Mouse (Mus musculus): ENCODE measurements at regions not wholly inside any gene's neighbourhood (a gene's known extent, or its start where the extent isn't known, plus 50 kb on each side); places are given as distances from the start of the nearest gene placed in this dataset.

DNA sequence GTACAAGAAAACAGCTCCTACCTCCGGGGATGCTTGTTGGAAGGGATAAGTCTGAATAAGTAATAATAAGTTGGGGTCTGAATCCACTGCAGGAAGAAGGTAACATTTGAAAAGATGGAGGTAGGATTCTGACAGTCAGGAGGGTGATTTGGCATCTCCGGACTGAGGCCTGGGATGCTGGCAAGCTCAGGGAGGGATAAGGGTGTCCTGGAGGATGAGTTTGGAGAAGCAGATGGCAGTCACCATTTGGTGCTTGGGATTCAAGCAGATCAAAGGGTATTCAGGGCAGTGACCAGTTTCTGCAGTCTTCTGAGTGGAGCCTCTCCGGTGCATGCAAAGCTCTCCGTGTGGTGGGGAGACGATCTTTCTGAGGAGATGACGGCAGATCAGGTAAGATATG is 62.9 kb upstream of the Gm2310 start:
- no peak for DNase-seq (ENCODE audit: low spot score in 2 of 2)

DNA sequence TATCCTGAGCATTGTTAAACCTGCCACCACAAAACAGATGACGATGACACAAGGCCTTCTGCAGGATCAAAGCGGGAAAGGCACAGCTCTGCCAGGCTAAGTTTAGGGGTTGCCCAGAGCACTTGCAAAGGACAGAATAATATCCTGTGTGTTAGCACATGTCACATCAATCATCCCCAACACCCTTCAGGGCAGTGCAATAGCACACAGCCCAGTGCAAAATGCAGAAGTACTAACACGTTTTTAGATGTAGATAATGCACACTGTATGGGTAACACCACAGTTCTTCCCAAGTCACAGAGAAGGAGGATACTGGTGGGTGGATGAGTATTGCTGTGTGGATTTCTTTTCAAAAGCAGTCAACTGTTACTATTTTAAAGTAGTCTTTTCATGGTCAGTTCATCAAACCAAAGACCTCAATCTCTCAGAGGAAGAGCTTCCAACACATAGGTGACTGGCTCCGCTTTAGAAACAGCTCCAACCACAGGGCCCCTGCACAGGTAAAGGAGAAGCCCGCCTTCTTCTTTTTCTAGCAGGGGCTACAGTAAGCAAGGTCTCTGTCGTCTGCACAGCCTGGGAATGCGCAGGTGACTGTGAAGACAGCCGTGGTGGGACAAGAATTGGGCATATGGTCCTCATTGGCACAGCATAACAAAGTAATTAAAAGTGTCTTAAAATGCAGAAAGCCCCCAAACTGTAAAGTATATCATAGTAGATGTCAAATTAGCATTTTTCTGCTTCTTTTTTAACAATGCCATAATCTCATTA is 61.6 kb upstream of the Gm2310 start:
- DNase-seq (ENCODE audit: low spot score in 2 of 2), result no peak

DNA sequence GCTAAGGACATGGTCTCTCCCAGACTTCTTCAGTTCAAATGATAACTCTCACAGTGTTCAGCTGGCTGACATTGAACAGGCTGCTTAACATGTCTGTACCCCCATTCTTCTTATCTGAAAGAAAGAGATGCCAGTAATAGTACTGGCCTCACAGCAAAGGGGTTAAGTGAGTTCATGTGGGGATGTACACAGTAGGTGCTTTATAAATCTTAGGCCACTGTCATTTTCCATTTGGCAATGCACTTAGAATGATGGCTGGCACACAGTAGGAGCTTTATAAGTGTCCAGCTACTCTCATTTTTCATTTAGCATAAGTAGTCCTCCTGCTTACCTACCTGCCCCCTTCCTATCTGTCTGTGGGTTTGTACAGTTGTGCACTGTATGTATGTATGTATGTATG is 60.3 kb upstream of the Gm2310 start:
- no peak for DNase-seq (ENCODE audit: low spot score in 2 of 2)

DNA sequence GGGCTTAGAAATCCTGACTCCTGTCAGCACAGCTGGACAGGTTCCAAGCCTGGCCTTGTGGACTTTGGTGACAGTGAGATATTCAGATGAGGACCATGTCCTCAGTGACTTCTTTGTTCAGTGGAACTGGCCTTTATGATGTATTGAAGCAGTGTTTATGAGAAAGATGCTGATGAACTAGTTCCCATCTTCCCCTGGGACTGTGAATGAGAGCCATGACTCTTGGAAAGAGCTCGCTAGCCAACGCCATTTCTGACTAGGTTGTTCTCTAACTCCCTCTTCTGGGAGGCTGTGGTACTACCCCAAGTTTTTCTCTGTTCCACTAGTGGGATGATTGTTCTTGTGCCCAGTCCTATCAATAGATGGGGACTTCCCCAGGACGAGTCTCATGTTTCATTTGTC is 57.7 kb upstream of the Gm2310 start:
- DNase-seq (ENCODE audit: low spot score in 2 of 2), result peak in 1 of 2 experiments; percentile 63

DNA sequence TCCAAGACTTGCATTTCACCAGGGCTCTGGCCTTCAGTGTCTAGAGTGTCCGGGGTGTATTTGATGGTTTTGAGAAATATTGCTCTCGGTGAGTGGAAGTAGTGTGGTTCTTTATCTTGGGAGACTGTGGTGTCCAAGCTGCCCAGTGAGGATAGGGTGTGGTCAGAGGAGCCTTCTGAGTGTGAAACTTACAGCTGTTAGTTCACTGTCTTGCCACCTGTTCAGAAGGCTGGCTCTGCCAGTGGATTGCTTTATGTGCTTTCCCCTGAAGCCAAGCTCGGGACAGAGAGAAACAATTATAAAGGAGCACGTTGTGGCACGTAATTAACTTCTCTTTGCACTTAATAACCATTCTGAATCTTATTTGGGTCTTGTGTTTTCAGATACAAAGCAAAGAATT is 57.2 kb upstream of the Gm2310 start:
- no peak for DNase-seq (ENCODE audit: low spot score in 2 of 2)

DNA sequence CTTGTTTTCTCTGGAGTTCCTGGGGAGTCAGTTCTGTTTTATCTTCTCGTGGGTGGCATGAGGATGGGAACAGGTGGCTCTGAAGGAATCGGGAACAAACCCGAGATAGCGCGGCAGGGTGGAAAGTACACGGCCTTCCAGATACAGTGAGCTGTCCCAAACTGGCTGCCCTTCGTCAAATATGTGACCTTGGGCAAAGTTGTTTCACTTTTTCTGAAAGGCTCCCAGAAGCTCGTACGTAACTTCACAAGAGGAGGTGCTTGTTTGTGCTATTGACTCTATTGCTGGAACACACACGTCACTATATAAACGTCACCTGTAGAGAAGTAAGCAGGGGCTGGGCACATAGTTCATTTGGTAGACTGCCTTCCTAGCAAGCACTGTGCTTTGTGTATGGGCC is 49.9 kb upstream of the Gm2310 start:
- DNase-seq (ENCODE audit: low spot score in 2 of 2), result no peak

All from cerebellum, postnatal 4 days (tissue).